Mouse (Mus musculus) adrenal gland (tissue): ENCODE measurements around the gene Olfr1248.
"Not testable (repeated sequence)": the region's sequence is repeated elsewhere in the genome, so short reads cannot be mapped to it uniquely, and the experiment has no call there.

Experiments
- intact Hi-C: fragments of 180-260 bp; cut with DNase I; formaldehyde crosslinking; loops from one replicate; pipeline ENCODE4 v1.15.1; 2025
- long read RNA-seq, 2 experiments: library from polyadenylated mRNA; unstranded; transcript quantifications; one replicate each; pipeline ENCODE4 v2.0.0; 2020; ENCODE audit warnings: borderline replicate concordance in 1 of 2; ENCODE audit not compliant: insufficient replicate concordance in 1 of 2

Olfr1248 gene
- long read RNA-seq, experiment 1 = 0 reads
- long read RNA-seq, experiment 2 = 0 reads

- intact Hi-C loops = not testable (repeated sequence)
Measured at GRCm38 (mm10) chr2:89618145-89618544, at the start of gene Olfr1248. Olfr1248 (minus strand) TSS chr2:89618245.

GRCm38 (mm10) chr2:89661367-89661766, 43.3 kb upstream of the Olfr1248 start, which contains the start of gene Olfr1250:
Olfr1250 (minus strand) TSS chr2:89661467.
- intact Hi-C loops = no loop called here

- intact Hi-C loops = no loop called here
Measured at GRCm38 (mm10) chr2:89634883-89635282, 16.8 kb upstream of the Olfr1248 start, which contains the start of gene Olfr1249. Olfr1249 (minus strand) TSS chr2:89634983.

- intact Hi-C loops = no loop called here
Measured at GRCm38 (mm10) chr2:89614030-89614429, 4.0 kb downstream of the Olfr1248 start, which contains the start of gene Olfr1247. Olfr1247 (minus strand) TSS chr2:89614130.

GRCm38 (mm10) chr2:89593057-89593456, 25.0 kb downstream of the Olfr1248 start, which contains the start of gene Olfr1246:
Olfr1246 (minus strand) TSS chr2:89593157.
- intact Hi-C loops = no loop called here

- intact Hi-C loops = no loop called here
Measured at GRCm38 (mm10) chr2:89578347-89578746, 39.7 kb downstream of the Olfr1248 start, which contains the start of gene Olfr1245. Olfr1245 (minus strand) TSS chr2:89578447.
